Mouse (Mus musculus) C2C12 (cell line): ENCODE measurements at regions not wholly inside any gene's neighbourhood (a gene's known extent, or its start where the extent isn't known, plus 50 kb on each side); places are given as distances from the start of the nearest gene placed in this dataset.

ENCODE experiments used
- H3K27me3 ChIP-seq: one replicate; pipeline ENCODE4 v1.6.1; 2011; ENCODE audit not compliant: control insufficient read depth, insufficient read depth, insufficient read length
- H3K36me3 ChIP-seq: one replicate; pipeline ENCODE4 v1.6.1; 2011; ENCODE audit not compliant: control insufficient read depth, insufficient read depth
- H3K4me3 ChIP-seq: one replicate; pipeline ENCODE4 v1.5.1; 2011; ENCODE audit warnings: mild to moderate bottlenecking, control low read depth; ENCODE audit not compliant: poor library complexity, insufficient read depth, severe bottlenecking
- H3K79me2 ChIP-seq: one replicate; pipeline ENCODE4 v1.6.1; 2011; ENCODE audit not compliant: control insufficient read depth, insufficient read depth
- H3K79me3 ChIP-seq: one replicate; pipeline ENCODE4 v1.6.1; 2011; ENCODE audit warnings: low read depth, control low read depth
- H3ac ChIP-seq: one replicate; pipeline ENCODE3; 2011; ENCODE audit warnings: low read depth; ENCODE audit not compliant: control insufficient read depth, insufficient read length
- CEBPB ChIP-seq: IDR thresholded peaks from one replicate; pipeline ENCODE4 v1.6.1; 2011; ENCODE audit warnings: low read depth, mild to moderate bottlenecking, control low read depth, moderate library complexity
- CTCF ChIP-seq: IDR thresholded peaks from one replicate; pipeline ENCODE4 v1.5.1; 2011; ENCODE audit not compliant: control insufficient read depth, insufficient read depth, insufficient read length
- FOSL1 ChIP-seq: IDR thresholded peaks from one replicate; pipeline ENCODE4 v1.8.0; 2011; ENCODE audit warnings: mild to moderate bottlenecking, low read length; ENCODE audit not compliant: poor library complexity, insufficient read depth, severe bottlenecking
- MAX ChIP-seq: IDR thresholded peaks from one replicate; pipeline ENCODE4 v1.6.1; 2011; ENCODE audit warnings: mild to moderate bottlenecking, control low read depth
- MYOD1 ChIP-seq: IDR thresholded peaks from one replicate; pipeline ENCODE4 v1.6.1; 2011; ENCODE audit warnings: low read depth; ENCODE audit not compliant: control insufficient read depth, insufficient read length
- MYOG ChIP-seq: IDR thresholded peaks from one replicate; pipeline ENCODE4 v1.6.1; 2011; ENCODE audit not compliant: control insufficient read depth, insufficient read length; ENCODE audit errors: extremely low read depth
- USF1 ChIP-seq: IDR thresholded peaks from one replicate; pipeline ENCODE4 v1.6.1; 2011; ENCODE audit warnings: low read depth, mild to moderate bottlenecking, control low read depth, moderate library complexity

DNA sequence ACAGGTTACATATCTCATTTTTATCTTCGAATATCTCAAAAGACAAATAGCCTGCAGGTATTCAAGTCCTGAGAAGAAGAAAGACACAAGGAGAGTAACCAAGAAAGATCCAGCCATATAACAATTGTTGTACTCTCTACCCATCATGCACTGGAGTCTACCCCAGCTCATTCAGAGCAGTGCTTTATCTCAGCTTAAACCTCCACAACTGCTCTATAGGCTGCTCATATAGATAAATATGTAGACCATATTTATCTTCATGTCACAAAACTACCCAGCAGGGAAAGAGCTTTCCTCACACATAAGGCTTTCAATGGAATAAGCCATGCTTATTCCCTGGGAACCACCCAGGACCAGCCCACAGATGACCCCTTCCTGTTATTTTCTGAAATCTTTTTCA is 70.5 kb upstream of the Tmtc1 start:
- no peaks in the 10 kb centered on the region for H3K27me3 ChIP-seq
- no peak for TF ChIP-seq CTCF
- TF ChIP-seq MYOD1 = no peak
- H3K79me2 ChIP-seq = no peaks in the 10 kb centered on the region
- no peaks in the 10 kb centered on the region for H3K36me3 ChIP-seq
- H3K4me3 ChIP-seq = no peak overlapping the region
- H3K79me3 ChIP-seq = no peaks in the 10 kb centered on the region
- H3ac ChIP-seq = no peak overlapping the region

DNA sequence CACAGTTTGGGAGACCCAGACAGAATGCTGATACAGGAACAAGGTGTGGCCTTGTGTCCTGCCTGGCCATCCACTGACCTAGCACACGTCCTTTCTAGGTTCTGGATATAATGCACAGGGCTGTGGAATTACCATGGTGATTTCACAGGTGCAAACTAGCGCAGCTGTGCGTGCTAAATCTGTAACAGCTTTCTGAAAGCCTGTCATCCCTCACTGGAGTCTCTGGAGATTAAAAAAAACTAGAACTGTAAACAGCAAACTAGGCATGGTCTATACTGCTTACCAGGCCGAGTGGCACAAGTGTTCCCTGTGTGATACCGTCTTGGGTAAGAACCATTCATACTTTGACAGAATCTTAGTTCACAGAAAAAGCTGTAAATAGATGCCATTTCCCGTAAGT is 69.9 kb upstream of the Tmtc1 start:
- Histone ChIP-seq H3K4me3 (no peak overlapping the region), H3K79me2 (no peaks in the 10 kb centered on the region), H3K79me3 (no peaks in the 10 kb centered on the region), H3ac (no peak overlapping the region), H3K36me3 (no peaks in the 10 kb centered on the region), H3K27me3 (no peaks in the 10 kb centered on the region)
- TF ChIP-seq MAX (no peak), USF1 (no peak), CEBPB (no peak), MYOG (no peak), MYOD1 (no peak), CTCF (no peak), FOSL1 (no peak)

DNA sequence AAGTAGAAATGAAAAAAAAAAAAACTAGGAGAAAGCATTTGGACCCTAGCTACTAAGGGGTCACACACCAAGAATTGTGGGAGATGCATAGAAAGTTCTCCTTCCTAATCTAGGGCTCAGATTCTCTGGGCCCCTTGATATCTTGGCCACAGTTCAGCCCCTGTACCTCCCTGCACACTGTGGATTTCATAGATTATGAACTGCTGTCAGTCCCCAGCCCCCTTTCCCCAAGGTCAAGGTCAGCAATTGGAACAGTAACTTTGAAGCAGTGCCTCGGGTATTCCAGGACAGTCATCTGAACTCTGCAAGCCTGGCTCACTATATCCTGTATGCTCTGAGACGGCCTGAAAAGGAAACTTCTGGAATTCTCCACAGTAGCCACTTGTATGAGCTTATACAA is 68.9 kb upstream of the Tmtc1 start:
- Histone ChIP-seq H3K79me3 (no peaks in the 10 kb centered on the region), H3K27me3 (no peaks in the 10 kb centered on the region), H3K79me2 (no peaks in the 10 kb centered on the region), H3K4me3 (no peak overlapping the region), H3K36me3 (no peaks in the 10 kb centered on the region), H3ac (no peak overlapping the region)
- TF ChIP-seq FOSL1 = no peak
- no peak for TF ChIP-seq CEBPB
- TF ChIP-seq MAX = no peak
- TF ChIP-seq MYOG = no peak
- TF ChIP-seq MYOD1 = no peak
- TF ChIP-seq CTCF = no peak
- no peak for TF ChIP-seq USF1

- no peak overlapping the region for H3ac ChIP-seq
- no peaks in the 10 kb centered on the region for H3K36me3 ChIP-seq
- H3K79me2 ChIP-seq = no peaks in the 10 kb centered on the region
- no peaks in the 10 kb centered on the region for H3K27me3 ChIP-seq
- no peaks in the 10 kb centered on the region for H3K79me3 ChIP-seq
- TF ChIP-seq CTCF (no peak), FOSL1 (no peak), CEBPB (no peak), MAX (no peak), MYOD1 (no peak), USF1 (no peak), MYOG (no peak)
- no peak overlapping the region for H3K4me3 ChIP-seq
These were observed 61.1 kb upstream of the Tmtc1 start for GRCm38 (mm10) chr6:148505325-148505724.

GRCm38 (mm10) chr6:148500251-148501179 is 56.3 kb upstream of the Tmtc1 start:
- no peaks in the 10 kb centered on the region for H3K79me3 ChIP-seq
- TF ChIP-seq CEBPB (no peak), FOSL1 (no peak), USF1 (no peak), CTCF (no peak), MYOD1 (no peak), MYOG (no peak), MAX (no peak)
- no peaks in the 10 kb centered on the region for H3K36me3 ChIP-seq
- H3ac ChIP-seq = no peak overlapping the region
- H3K4me3 ChIP-seq = no peak overlapping the region
- H3K27me3 ChIP-seq = no peaks in the 10 kb centered on the region
- H3K79me2 ChIP-seq = no peaks in the 10 kb centered on the region
